Mouse (Mus musculus) cerebellum, adult 2 months (tissue): Measurements from ENCODE around the gene Chst14.

Experiments used
- CTCF ChIP-seq: fragments of 200-500 bp; IDR thresholded peaks from 2 replicates; pipeline ENCODE4 v1.5.1; 2011; ENCODE audit warnings: low read depth, mild to moderate bottlenecking, control low read depth, low read length, moderate library complexity, borderline replicate concordance; ENCODE audit not compliant: insufficient read depth
- POLR2A ChIP-seq: fragments of 200-500 bp; IDR thresholded peaks from 2 replicates; pipeline ENCODE4 v1.6.1; 2011; ENCODE audit warnings: low read length, control low read depth, borderline replicate concordance; ENCODE audit not compliant: insufficient read depth

DNA sequence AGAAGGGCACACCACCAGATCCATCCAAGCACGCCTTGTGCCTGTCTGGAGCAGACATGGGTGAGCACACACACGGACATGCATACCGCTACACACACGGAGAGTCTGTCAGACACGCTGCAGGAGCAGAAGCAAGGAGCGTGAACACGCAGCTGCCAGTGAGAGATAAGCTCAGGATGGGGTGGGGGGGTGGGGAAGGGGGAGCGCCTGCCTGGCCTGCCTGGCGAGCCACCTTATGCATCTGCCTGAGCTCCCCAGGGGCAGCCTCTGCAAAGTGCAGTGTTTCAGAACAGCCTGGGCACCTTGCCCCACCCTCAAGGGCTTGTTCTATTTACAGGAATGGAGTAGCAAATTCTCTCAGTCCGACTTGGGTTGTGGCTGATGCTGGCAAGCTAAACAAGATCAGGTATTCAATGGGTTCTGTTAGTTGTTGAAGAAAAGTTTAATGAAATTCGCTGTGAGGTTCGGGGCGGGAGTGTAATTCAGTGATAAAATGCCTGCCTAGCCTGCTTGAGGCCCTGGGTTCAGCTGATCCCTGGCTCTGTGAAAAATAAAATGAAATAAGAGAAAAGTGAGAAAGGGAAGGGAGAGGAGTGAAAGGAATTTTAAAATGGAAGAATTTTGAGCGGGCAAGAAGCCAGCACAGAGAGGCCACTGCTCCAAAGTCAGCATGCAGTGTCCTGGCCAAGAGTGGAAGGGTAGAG lies 38.3 kb upstream of the Chst14 start:
- TF ChIP-seq CTCF = no peak
- TF ChIP-seq POLR2A = no peak
